Mouse (Mus musculus): Measurements from ENCODE around the gene Gm3285. TPM values are rescaled to one million over a fixed set of nuclear protein-coding genes. Genes with fewer than 3 reads are reported as not detected.

Gm3285 gene
- polyA plus RNA-seq, 1 experiment from 2014 or later: not detected

DNA sequence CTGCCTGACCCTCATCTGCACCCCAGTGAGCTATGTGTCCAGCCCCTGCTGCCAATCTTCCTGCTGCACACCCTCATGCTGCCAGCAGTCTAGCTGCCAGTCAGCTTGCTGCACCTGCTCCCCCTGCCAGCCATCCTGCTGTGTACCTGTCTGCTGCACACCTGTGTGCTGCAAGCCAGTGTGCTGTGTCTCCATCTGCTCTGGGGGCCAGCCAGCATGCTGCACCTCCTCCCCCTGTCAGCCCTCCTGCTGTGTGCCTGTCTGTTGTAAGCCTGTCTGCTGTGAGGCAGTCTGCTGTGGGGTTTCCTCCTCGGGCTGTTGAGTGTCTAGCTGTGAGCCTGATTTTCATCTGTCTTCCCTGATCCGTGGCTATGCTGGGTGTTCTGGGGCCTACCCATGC lies 14.8 kb upstream of the Gm3285 start:
- WGBS: 31% methylated on average over 2 of the region's 2 CpGs
- DNase-seq (ENCODE audit: low spot score) (no peak), ATAC-seq (replicated peaks; ENCODE audit: low FRiP score, low TSS enrichment, low read depth) (no peak)
- Histone ChIP-seq H3K4me2 (ENCODE audit: low read length) (no peak overlapping the region), H3K9ac (ENCODE audit: low read length) (no peak overlapping the region), H3K4me3 (ENCODE audit: low read depth, low read length) (no peak overlapping the region), H3K27ac (ENCODE audit: low read depth) (no peak overlapping the region), H3K36me3 (ENCODE audit: control insufficient read depth, insufficient read depth, low read length) (no peaks in the 10 kb centered on the region), H3K4me1 (replicated peaks; ENCODE audit: control insufficient read depth, insufficient read depth, low read length) (no peaks in the 10 kb centered on the region), H3K27me3 (replicated peaks; ENCODE audit: control insufficient read depth, insufficient read depth, low read length) (no peaks in the 10 kb centered on the region), H3K9me3 (ENCODE audit: control insufficient read depth, low read length) (0 out of 2 replicates have a peak, but pooled peaks cover 10% of the 10 kb centered on the region)

DNA sequence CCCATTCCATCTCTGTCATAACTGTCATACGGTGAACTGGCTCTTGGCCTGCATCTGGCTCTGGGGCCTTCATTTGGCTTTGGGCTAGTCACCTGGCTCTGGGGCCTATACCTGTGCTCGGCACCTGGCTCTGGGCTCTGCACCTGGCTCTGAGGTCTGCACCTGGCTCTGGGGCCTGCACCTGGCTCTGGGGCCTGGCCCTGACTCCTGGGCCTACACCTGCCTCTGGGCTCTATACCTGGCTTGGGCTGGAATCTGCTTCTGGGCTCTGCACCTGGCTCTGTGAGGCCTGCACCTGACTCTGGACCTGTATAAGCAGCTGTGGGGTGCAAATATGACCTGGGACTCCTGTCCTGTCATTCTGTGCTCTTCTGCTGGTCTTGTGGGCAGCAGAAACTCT lies 14.2 kb upstream of the Gm3285 start:
- no peak overlapping the region for H3K4me2 ChIP-seq (ENCODE audit: low read length)
- H3K9ac ChIP-seq (ENCODE audit: low read length): no peak overlapping the region
- H3K9me3 ChIP-seq (ENCODE audit: control insufficient read depth, low read length): 0 out of 2 replicates have a peak, but pooled peaks cover 10% of the 10 kb centered on the region
- H3K27me3 ChIP-seq (replicated peaks; ENCODE audit: control insufficient read depth, insufficient read depth, low read length): no peaks in the 10 kb centered on the region
- H3K4me3 ChIP-seq (ENCODE audit: low read depth, low read length): no peak overlapping the region
- 85% methylated on average over 2 of the region's 2 CpGs for WGBS
- H3K27ac ChIP-seq (ENCODE audit: low read depth): no peak overlapping the region
- DNase-seq (ENCODE audit: low spot score) (no peak), ATAC-seq (replicated peaks; ENCODE audit: low FRiP score, low TSS enrichment, low read depth) (no peak)
- H3K4me1 ChIP-seq (replicated peaks; ENCODE audit: control insufficient read depth, insufficient read depth, low read length): no peaks in the 10 kb centered on the region
- no peaks in the 10 kb centered on the region for H3K36me3 ChIP-seq (ENCODE audit: control insufficient read depth, insufficient read depth, low read length)

DNA sequence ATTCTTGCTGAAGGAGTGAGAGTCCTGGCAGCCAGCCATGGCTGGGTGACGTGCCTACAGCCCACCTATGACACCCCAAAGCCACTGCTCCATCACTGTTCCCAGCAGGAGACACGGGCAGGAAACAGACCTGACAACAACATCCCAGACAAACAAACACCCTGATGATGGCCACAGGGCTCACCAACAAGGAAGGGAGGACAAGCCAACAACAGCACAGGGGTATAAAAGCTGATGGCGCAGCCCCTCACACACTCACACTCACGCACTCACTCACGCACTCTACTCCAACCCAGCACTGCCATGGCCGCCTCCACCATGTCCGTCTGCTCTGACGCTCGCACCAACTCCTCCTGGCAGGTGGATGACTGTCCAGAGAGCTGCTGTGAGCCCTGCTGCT lies 9.2 kb upstream of the Gm3285 start, which contains the start of gene Gm10318:
TSS of gene Gm10318 (plus strand) at position 301 of the 400 bp plus-strand sequence.
- Histone ChIP-seq H3K36me3 (ENCODE audit: control insufficient read depth, insufficient read depth, low read length) (no peaks in the 10 kb centered on the region), H3K9me3 (ENCODE audit: control insufficient read depth, low read length) (no peaks in the 10 kb centered on the region), H3K27me3 (replicated peaks; ENCODE audit: control insufficient read depth, insufficient read depth, low read length) (no peaks in the 10 kb centered on the region), H3K27ac (ENCODE audit: low read depth) (no peak within 1 kb of the TSS), H3K4me3 (ENCODE audit: low read depth, low read length) (no peak within 1 kb of the TSS), H3K4me2 (ENCODE audit: low read length) (no peak within 1 kb of the TSS), H3K9ac (ENCODE audit: low read length) (no peak within 1 kb of the TSS), H3K4me1 (replicated peaks; ENCODE audit: control insufficient read depth, insufficient read depth, low read length) (no peaks in the 10 kb centered on the region)
- no peak for DNase-seq (ENCODE audit: low spot score)
- WGBS: 78% methylated on average over 9 of the region's 9 CpGs
- no peak for ATAC-seq (replicated peaks; ENCODE audit: low FRiP score, low TSS enrichment, low read depth)

DNA sequence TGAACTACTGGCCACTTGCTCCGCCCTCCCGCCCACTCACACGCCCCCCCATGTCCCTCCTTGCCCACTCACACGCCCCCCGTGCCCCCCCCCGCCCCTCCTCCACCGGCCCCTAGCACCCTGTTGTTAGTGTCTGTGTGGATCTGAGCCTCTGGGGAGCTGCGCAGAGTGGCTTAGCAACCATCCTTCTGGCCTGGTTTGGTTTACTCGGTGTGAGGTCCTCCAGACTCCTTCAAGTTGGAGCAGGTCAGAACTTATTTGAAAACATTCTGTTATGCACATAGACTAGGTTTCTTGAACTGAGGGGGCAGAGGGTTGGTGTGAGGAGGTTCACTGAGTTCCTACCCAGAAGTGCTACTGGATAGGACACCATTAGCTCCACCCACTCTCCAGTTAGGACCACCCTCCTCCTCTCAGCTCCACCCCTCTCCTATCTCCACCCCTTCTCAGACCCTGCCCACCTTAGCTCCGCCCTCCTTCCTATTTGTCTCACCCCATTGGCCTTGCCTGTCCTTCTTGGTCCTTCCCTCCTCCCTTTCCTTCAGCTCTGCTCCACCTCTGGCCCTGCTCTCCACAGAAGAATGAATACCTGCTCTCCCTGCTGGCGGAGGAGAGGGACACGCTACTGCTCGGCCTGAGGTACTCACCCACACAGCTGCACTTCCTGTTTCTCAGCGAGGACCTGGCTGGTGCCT lies 2.4 kb downstream of the Gm3285 start:
- H3K9ac ChIP-seq (ENCODE audit: low read length): no peak overlapping the region
- peak overlapping the region; percentile 16 for H3K4me3 ChIP-seq (ENCODE audit: low read depth, low read length)

DNA sequence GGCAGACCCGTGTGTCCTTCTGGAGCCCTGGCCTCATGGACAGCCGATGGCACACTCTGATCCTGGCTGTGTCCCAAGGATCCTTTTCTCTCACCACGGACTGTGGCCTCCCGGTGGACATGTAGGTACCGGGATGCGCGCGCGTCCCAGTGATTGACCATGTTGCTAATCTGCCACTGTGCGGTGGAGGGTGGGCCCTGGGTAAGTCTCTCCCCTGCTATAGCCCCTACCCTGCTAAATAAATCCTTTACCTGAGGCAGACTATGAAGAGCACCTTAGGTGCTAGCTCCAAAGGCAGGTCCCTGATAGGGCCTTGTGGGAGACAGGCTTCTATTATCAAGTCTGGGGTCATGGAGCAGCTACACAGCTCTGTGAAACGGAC lies 3.0 kb downstream of the Gm3285 start:
- ATAC-seq (replicated peaks; ENCODE audit: low FRiP score, low TSS enrichment, low read depth): no peak; the same call in 1 of the 2 replicates
- no peak overlapping the region for H3K9ac ChIP-seq (ENCODE audit: low read length)
- H3K27me3 ChIP-seq (replicated peaks; ENCODE audit: control insufficient read depth, insufficient read depth, low read length): no peaks in the 10 kb centered on the region

More for the DNA sequence above, 2.4 kb downstream of the Gm3285 start:
- H3K36me3 ChIP-seq (ENCODE audit: control insufficient read depth, insufficient read depth, low read length): no peaks in the 10 kb centered on the region
- no peaks in the 10 kb centered on the region for H3K4me1 ChIP-seq (replicated peaks; ENCODE audit: control insufficient read depth, insufficient read depth, low read length)
- H3K27ac ChIP-seq (ENCODE audit: low read depth): no peak overlapping the region
- 29% methylated on average over 14 of the region's 14 CpGs for WGBS
- H3K9me3 ChIP-seq (ENCODE audit: control insufficient read depth, low read length): no peaks in the 10 kb centered on the region
- H3K4me2 ChIP-seq (ENCODE audit: low read length): peak overlapping the region; percentile 46
- H3K27me3 ChIP-seq (replicated peaks; ENCODE audit: control insufficient read depth, insufficient read depth, low read length): no peaks in the 10 kb centered on the region
- ATAC-seq (replicated peaks; ENCODE audit: low FRiP score, low TSS enrichment, low read depth) (peak; percentile 91), DNase-seq (ENCODE audit: low spot score) (peak; percentile 62)

DNA sequence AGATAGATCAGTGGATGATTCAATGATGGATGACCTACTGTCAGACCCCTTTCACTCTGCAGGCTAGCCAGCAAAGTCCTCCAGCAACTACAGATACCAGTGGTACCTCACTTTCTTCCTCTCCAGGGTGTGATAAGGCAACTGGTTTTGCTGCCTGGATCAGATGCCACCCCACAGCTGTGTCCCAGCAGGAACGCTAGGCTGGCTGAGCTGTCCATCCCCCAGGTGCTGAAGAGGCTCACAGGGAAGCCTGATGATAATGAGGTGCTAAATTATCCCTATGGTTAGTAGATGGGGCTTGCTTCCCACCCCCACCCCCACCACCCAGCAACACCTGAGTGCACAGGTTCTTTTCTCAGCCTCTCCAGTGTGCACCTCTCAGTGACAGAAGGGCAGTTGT lies 5.8 kb downstream of the Gm3285 start:
- H3K27ac ChIP-seq (ENCODE audit: low read depth): no peak overlapping the region
- H3K4me1 ChIP-seq (replicated peaks; ENCODE audit: control insufficient read depth, insufficient read depth, low read length): no peaks in the 10 kb centered on the region
- H3K4me3 ChIP-seq (ENCODE audit: low read depth, low read length): no peak overlapping the region
- no peaks in the 10 kb centered on the region for H3K9me3 ChIP-seq (ENCODE audit: control insufficient read depth, low read length)
- no peak for DNase-seq (ENCODE audit: low spot score)
- no peak overlapping the region for H3K4me2 ChIP-seq (ENCODE audit: low read length)
- 10% methylated on average over 1 of the region's 1 CpGs for WGBS
- no peaks in the 10 kb centered on the region for H3K27me3 ChIP-seq (replicated peaks; ENCODE audit: control insufficient read depth, insufficient read depth, low read length)
- no peak overlapping the region for H3K9ac ChIP-seq (ENCODE audit: low read length)
- no peaks in the 10 kb centered on the region for H3K36me3 ChIP-seq (ENCODE audit: control insufficient read depth, insufficient read depth, low read length)
- no peak for ATAC-seq (replicated peaks; ENCODE audit: low FRiP score, low TSS enrichment, low read depth)

More for the DNA sequence above, 3.0 kb downstream of the Gm3285 start:
- Histone ChIP-seq H3K4me2 (ENCODE audit: low read length) (peak overlapping the region; percentile 46), H3K36me3 (ENCODE audit: control insufficient read depth, insufficient read depth, low read length) (no peaks in the 10 kb centered on the region), H3K4me1 (replicated peaks; ENCODE audit: control insufficient read depth, insufficient read depth, low read length) (no peaks in the 10 kb centered on the region), H3K9me3 (ENCODE audit: control insufficient read depth, low read length) (no peaks in the 10 kb centered on the region), H3K27ac (ENCODE audit: low read depth) (no peak overlapping the region), H3K4me3 (ENCODE audit: low read depth, low read length) (peak overlapping the region; percentile 16)
- DNase-seq (ENCODE audit: low spot score): no peak
- WGBS: 25% methylated on average over 11 of the region's 11 CpGs

DNA sequence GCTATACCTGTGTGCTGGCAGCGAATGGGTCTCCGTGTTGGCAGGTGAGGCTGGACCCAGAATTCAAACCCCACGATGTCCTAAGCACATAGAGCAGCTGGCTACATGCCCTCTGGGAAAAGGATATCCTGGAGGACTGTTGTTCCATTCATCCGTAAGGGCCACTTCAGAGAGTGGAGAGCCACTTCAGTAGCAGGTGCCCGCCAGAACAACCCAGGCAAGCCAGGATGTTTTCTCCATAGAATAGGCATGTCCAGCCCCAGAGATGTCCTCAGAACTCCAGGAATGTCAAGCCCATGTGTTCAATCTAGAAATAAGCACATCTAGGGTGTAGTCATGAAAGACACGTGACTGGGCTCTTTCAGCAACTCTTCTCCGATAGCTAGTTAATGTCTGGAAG lies 7.9 kb downstream of the Gm3285 start:
- H3K27me3 ChIP-seq (replicated peaks; ENCODE audit: control insufficient read depth, insufficient read depth, low read length): no peaks in the 10 kb centered on the region
- no peak overlapping the region for H3K4me3 ChIP-seq (ENCODE audit: low read depth, low read length)
- H3K36me3 ChIP-seq (ENCODE audit: control insufficient read depth, insufficient read depth, low read length): no peaks in the 10 kb centered on the region
- H3K4me1 ChIP-seq (replicated peaks; ENCODE audit: control insufficient read depth, insufficient read depth, low read length): no peaks in the 10 kb centered on the region
- no peak overlapping the region for H3K9ac ChIP-seq (ENCODE audit: low read length)
- no peak for ATAC-seq (replicated peaks; ENCODE audit: low FRiP score, low TSS enrichment, low read depth)
- DNase-seq (ENCODE audit: low spot score): no peak
- no peak overlapping the region for H3K27ac ChIP-seq (ENCODE audit: low read depth)
- H3K4me2 ChIP-seq (ENCODE audit: low read length): no peak overlapping the region
- H3K9me3 ChIP-seq (ENCODE audit: control insufficient read depth, low read length): no peaks in the 10 kb centered on the region
- 90% methylated on average over 7 of the region's 7 CpGs for WGBS

DNA sequence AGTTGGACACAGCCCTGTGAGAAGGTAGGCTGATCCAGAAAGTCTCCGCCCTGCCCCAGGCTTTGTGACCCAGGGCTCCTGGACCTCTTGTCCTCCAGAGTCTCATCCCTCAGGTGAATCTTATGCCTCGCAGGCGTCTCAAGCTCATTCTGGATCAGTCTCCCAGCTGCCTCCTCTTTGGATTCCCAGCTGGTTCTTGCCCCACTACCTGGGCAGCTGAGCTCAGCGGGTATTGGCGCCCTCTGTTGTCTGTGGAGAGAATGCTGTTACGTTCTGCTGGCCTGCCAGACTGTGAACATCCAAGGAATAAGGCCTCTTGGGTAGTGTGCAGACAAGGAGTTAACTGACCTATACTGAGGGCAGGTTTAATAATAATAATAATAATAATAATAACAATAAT lies 17.2 kb downstream of the Gm3285 start:
- Histone ChIP-seq H3K27me3 (replicated peaks; ENCODE audit: control insufficient read depth, insufficient read depth, low read length) (no peaks in the 10 kb centered on the region), H3K27ac (ENCODE audit: low read depth) (no peak overlapping the region), H3K9me3 (ENCODE audit: control insufficient read depth, low read length) (no peaks in the 10 kb centered on the region), H3K4me2 (ENCODE audit: low read length) (no peak overlapping the region), H3K36me3 (ENCODE audit: control insufficient read depth, insufficient read depth, low read length) (no peaks in the 10 kb centered on the region), H3K4me1 (replicated peaks; ENCODE audit: control insufficient read depth, insufficient read depth, low read length) (no peaks in the 10 kb centered on the region), H3K9ac (ENCODE audit: low read length) (no peak overlapping the region), H3K4me3 (ENCODE audit: low read depth, low read length) (no peak overlapping the region)
- DNase-seq (ENCODE audit: low spot score): no peak
- ATAC-seq (replicated peaks; ENCODE audit: low FRiP score, low TSS enrichment, low read depth): no peak
- 59% methylated on average over 6 of the region's 6 CpGs for WGBS

DNA sequence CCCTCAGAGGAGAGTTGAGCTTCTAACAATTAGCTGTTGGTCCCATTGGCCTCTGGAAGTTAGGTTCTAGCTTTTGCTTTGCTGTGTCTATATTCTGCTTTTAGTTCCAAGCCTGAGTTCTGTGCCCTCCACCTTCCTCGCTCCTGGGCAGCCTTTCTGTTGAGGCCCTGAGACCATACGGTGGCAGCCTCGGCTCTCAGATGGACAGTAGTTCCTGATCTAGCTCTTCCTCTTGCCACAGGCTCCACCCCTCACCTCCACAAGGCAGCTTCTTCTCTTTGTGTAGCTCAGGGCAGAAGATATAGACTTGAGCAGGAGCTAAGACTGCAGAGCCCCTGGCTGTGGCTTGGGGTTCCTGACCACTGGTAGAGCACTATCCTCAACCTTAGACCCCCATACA lies 18.5 kb downstream of the Gm3285 start:
- no peaks in the 10 kb centered on the region for H3K27me3 ChIP-seq (replicated peaks; ENCODE audit: control insufficient read depth, insufficient read depth, low read length)
- H3K4me2 ChIP-seq (ENCODE audit: low read length): no peak overlapping the region
- H3K4me3 ChIP-seq (ENCODE audit: low read depth, low read length): no peak overlapping the region
- no peaks in the 10 kb centered on the region for H3K9me3 ChIP-seq (ENCODE audit: control insufficient read depth, low read length)
- H3K4me1 ChIP-seq (replicated peaks; ENCODE audit: control insufficient read depth, insufficient read depth, low read length): no peaks in the 10 kb centered on the region
- no peak for DNase-seq (ENCODE audit: low spot score)
- no peak overlapping the region for H3K9ac ChIP-seq (ENCODE audit: low read length)
- H3K27ac ChIP-seq (ENCODE audit: low read depth): no peak overlapping the region
- no peaks in the 10 kb centered on the region for H3K36me3 ChIP-seq (ENCODE audit: control insufficient read depth, insufficient read depth, low read length)
- no peak for ATAC-seq (replicated peaks; ENCODE audit: low FRiP score, low TSS enrichment, low read depth)
- WGBS: 81% methylated on average over 3 of the region's 3 CpGs
